Mouse (Mus musculus): ENCODE data around the gene Upk2. TPM values are rescaled to one million over a fixed set of nuclear protein-coding genes. Genes with fewer than 3 reads are reported as not detected.
A peak's percentile ranks its signal among the peaks of the same experiment; 100 is the strongest.
"Not testable (repeated sequence)": the region's sequence is repeated elsewhere in the genome, so short reads cannot be mapped to it uniquely, and the experiment has no call there.

The Upk2 gene
- total RNA-seq, 1 experiment from 2014 or later, result not detected

GRCm38 (mm10) chr9:44477339-44478228, 22.8 kb upstream of the Upk2 start:
- peak; percentile 55 for ATAC-seq (ENCODE audit: extremely low read depth, insufficient number of reproducible peaks, low FRiP score, poor library complexity, severe bottlenecking)

- no peak for ATAC-seq (ENCODE audit: extremely low read depth, insufficient number of reproducible peaks, low FRiP score, poor library complexity, severe bottlenecking)
Measured at GRCm38 (mm10) chr9:44475936-44476335, 21.2 kb upstream of the Upk2 start.

DNA sequence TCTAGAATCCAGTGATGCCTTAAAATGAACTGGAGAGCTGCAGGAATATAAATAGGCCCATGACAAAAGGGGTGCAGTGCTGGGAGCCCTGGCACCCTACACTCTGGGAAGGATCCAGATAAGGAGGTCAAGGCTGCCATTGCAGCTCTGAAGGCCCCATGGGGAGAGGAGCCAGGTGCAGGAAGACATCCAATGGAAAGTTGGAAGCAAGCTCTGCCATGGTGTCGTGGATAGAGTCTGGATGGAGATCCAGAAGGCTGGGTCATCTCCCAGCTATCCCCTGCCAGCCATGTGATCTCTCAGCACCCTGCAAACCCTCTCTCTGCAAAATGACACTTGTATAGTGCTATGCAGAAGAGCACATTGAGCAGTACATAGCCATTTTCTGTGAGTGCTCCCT, 19.6 kb upstream of the Upk2 start:
- no peak for ATAC-seq (ENCODE audit: extremely low read depth, insufficient number of reproducible peaks, low FRiP score, poor library complexity, severe bottlenecking)

- ATAC-seq (ENCODE audit: extremely low read depth, insufficient number of reproducible peaks, low FRiP score, poor library complexity, severe bottlenecking), result no peak
Measured at GRCm38 (mm10) chr9:44473184-44473583, 18.4 kb upstream of the Upk2 start.

DNA sequence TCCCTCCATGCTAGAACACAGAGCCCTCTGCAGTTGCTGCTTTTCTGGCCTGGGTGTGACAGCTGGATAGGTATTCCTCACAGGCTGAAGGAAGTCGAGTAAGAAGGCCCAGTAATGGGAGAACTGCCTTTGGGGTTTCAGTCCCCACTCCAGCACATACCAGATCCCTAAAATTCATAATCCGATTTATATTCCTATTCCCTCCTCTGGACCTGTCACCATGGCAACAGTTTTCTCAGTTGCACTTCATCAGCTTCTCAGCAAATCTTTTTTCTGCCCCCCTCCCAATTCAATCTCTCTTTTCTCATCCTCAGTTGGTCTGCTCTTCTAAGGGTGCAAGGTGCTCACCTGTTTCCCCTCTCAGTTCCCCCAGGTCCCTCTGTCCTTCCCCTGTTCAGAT, 14.0 kb upstream of the Upk2 start:
- no peak for ATAC-seq (ENCODE audit: extremely low read depth, insufficient number of reproducible peaks, low FRiP score, poor library complexity, severe bottlenecking)

- ATAC-seq (ENCODE audit: extremely low read depth, insufficient number of reproducible peaks, low FRiP score, poor library complexity, severe bottlenecking), result no peak
Measured at GRCm38 (mm10) chr9:44468224-44468623, 13.4 kb upstream of the Upk2 start.

- ATAC-seq (ENCODE audit: extremely low read depth, insufficient number of reproducible peaks, low FRiP score, poor library complexity, severe bottlenecking), result peak; percentile 92
Measured at GRCm38 (mm10) chr9:44461950-44462349, 7.2 kb upstream of the Upk2 start.

DNA sequence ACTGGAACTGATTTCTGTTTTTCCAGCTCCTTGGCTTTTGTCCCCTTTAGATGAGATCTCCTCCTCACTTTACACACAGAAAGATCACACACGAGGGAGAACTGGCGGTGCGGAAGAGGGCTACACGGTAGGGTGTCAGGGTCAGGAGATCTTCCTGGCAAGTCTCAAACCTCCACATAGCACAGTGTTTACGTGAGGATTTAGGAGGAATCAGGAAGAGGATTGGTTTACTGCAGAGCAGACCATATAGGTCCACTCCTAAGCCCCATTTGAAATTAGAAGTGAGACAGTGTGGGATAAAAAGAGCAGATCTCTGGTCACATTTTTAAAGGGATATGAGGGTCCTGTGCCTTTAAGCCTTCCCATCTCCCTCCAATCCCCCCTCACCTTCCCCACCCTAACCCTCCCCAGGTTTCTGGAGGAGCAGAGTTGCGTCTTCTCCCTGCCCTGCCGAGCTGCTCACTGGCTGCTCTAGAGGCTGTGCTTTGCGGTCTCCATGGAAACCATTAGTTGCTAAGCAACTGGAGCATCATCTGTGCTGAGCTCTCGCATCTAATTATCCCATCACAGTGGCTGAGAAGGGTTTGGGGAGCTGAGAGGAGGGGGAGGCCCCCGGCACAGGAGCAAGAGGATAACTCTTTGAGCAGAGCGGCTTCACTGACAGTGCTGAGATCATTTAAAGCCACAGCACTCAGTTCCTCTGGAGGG, 2.4 kb upstream of the Upk2 start:
- ATAC-seq (ENCODE audit: extremely low read depth, insufficient number of reproducible peaks, low FRiP score, poor library complexity, severe bottlenecking), result no peak

- ATAC-seq (ENCODE audit: extremely low read depth, insufficient number of reproducible peaks, low FRiP score, poor library complexity, severe bottlenecking), result peak; percentile 91
Measured at GRCm38 (mm10) chr9:44454132-44454890, 465 bp downstream of the Upk2 start.

GRCm38 (mm10) chr9:44450387-44450786, 4.4 kb downstream of the Upk2 start:
- ATAC-seq (ENCODE audit: extremely low read depth, insufficient number of reproducible peaks, low FRiP score, poor library complexity, severe bottlenecking), result no peak

- not testable (repeated sequence) for ATAC-seq (ENCODE audit: extremely low read depth, insufficient number of reproducible peaks, low FRiP score, poor library complexity, severe bottlenecking)
Measured at GRCm38 (mm10) chr9:44444402-44445025, 10.3 kb downstream of the Upk2 start.

DNA sequence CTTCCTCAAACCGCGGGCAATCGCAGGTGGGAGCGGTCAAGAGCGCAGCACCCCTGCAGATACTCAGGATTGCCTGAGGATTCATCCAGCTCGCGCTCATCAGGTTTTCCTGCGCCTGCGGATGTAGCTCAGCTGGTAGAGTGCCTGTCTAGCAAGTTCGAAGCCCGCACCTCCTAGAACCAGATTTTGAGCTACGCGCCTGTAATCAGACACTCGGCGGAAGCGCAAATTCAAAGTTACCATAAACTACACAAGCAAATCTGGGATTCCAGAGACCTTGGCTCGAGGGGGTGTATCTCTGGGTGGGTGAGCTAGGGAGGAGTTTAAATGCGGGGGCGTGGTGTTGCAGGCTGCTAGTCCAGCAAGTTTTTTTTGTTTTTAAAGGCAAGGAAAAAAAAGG, 13.8 kb downstream of the Upk2 start, which contains the start of gene Foxr1:
Gene Foxr1, minus strand, starts transcription at position 176 of the 400 bp plus-strand sequence.
- no peak for ATAC-seq (ENCODE audit: extremely low read depth, insufficient number of reproducible peaks, low FRiP score, poor library complexity, severe bottlenecking)

GRCm38 (mm10) chr9:44435747-44436146, 19.0 kb downstream of the Upk2 start:
- ATAC-seq (ENCODE audit: extremely low read depth, insufficient number of reproducible peaks, low FRiP score, poor library complexity, severe bottlenecking), result peak; percentile 88

DNA sequence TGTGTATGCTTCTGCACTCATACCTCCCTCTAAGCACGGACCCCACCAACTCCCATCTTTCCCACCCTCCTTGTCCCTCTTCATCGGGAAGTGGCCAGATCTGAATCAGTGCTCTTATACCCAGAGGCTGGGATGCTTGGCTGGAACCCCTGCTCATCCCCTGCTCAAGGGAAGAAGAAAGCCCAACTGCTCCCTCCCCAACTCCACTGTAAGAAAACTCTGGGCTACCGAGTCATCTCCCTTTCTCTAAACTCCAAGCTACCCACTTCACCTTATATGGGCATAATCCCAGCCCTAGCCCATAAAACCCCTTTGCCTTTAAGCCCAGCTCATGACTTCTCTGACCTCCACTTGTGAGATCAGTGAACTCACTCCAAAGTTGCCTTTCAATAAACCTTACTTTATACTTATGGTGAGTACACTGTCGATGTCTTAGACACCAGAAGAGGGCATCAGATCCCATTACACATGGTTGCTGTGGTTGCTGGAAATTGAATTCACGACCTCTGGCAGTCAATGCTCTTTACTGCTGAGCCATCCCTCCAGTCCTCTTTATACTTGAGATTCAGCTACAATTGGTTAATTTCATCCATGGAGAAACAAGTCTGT, 22.1 kb downstream of the Upk2 start:
- no peak for ATAC-seq (ENCODE audit: extremely low read depth, insufficient number of reproducible peaks, low FRiP score, poor library complexity, severe bottlenecking)

DNA sequence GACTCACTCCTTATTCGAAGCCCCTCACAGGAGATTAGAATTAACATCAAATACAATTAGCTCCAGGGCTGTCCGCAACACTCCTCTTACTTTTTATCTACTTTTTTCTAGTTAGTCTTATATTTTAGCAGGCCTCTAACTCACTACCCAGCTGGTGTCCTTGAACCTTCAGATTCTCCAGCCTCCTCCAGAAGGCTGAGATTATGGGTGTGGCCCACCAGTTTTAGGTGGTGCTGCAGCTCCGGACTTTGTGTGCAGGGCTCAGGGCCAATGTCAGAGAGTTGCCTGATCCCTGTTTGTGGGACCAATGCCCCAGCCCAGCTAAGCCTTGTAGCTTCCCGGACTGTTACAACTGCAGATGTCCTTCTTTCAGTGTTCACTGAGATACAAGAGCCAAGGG, 31.2 kb downstream of the Upk2 start:
- ATAC-seq (ENCODE audit: extremely low read depth, insufficient number of reproducible peaks, low FRiP score, poor library complexity, severe bottlenecking), result no peak

DNA sequence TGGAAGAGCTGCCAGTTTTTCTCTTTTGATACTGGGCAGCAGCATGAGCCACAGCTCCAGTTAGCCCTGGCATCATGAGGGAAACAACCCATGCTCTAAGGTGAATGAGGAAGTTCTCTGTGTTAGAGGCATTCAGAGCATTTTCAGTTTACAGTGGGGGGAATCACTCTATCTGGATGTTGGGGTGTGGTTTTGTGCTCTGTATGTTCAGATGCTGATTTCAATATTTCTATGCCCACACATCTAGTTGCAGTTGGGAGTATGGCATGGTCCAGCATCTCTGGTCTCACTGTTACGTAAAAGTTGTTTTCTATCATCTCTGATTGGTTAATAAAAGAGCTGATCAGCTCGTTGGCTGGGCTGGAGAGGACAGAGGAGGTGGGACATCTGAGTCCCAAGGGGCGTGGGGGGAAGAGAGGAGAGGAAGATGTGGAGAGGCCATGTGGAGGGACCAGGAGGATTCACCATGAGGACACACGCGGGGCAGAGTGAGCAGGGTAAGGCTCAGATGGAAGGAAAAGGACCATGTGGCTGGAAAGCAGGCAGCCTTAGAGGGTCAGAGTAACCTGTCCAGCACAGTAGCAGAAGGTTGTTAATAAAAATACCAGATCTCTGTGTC, 34.4 kb downstream of the Upk2 start:
- ATAC-seq (ENCODE audit: extremely low read depth, insufficient number of reproducible peaks, low FRiP score, poor library complexity, severe bottlenecking), result no peak

GRCm38 (mm10) chr9:44419730-44420129, 35.0 kb downstream of the Upk2 start:
- ATAC-seq (ENCODE audit: extremely low read depth, insufficient number of reproducible peaks, low FRiP score, poor library complexity, severe bottlenecking), result not testable (repeated sequence)
